Mouse (Mus musculus) erythroblast, embryonic 14.5 days (primary cell): ENCODE data around the gene Ccdc13. TPM values are rescaled to one million over a fixed set of nuclear protein-coding genes. Genes with fewer than 3 reads are reported as not detected.

Experiments
- H3K27me3 ChIP-seq: 2 replicates; pipeline ENCODE4 v1.6.1; 2012; ENCODE audit warnings: inconsistent platforms; ENCODE audit not compliant: control insufficient read depth
- H3K36me3 ChIP-seq: 2 replicates; pipeline ENCODE4 v1.6.1; 2012; ENCODE audit warnings: mild to moderate bottlenecking, inconsistent platforms; ENCODE audit not compliant: control insufficient read depth
- H3K4me1 ChIP-seq: 2 replicates; pipeline ENCODE4 v1.6.1; 2012; ENCODE audit warnings: inconsistent platforms; ENCODE audit not compliant: control insufficient read depth
- H3K4me3 ChIP-seq: replicated peaks from 2 replicates; pipeline ENCODE3; 2012; ENCODE audit warnings: moderate library complexity, mild to moderate bottlenecking, inconsistent platforms
- H3K9me3 ChIP-seq: 2 replicates; pipeline ENCODE4 v1.6.1; 2012; ENCODE audit warnings: low read length, inconsistent platforms, mixed read lengths; ENCODE audit not compliant: control insufficient read depth
- GATA1 ChIP-seq: IDR thresholded peaks from 2 replicates; pipeline ENCODE4 v1.6.1; 2012; ENCODE audit warnings: low read length, inconsistent platforms, mixed read lengths
- TAL1 ChIP-seq: IDR thresholded peaks from 3 replicates; pipeline ENCODE4 v1.6.1; 2012; ENCODE audit warnings: low read length, inconsistent platforms, mixed read lengths
- polyA plus RNA-seq: library from polyadenylated mRNA; stranded (reverse); fragments of >175 nt; gene quantifications from 2 replicates; pipeline ENCODE4 v1.2.3, GENCODE M21; 2012

Ccdc13 gene
- polyA plus RNA-seq, 1 experiment = not detected

GRCm38 (mm10) chr9:121775951-121776350 is 63.3 kb downstream of the Ccdc13 start:
- peaks cover 25% of the 10 kb centered on the region for H3K27me3 ChIP-seq
- TF ChIP-seq GATA1 (no peak), TAL1 (no peak)

GRCm38 (mm10) chr9:121772412-121772811 is 66.8 kb downstream of the Ccdc13 start:
- Histone ChIP-seq H3K27me3 (peaks cover 9% of the 10 kb centered on the region), H3K4me3 (no peak overlapping the region), H3K36me3 (no peaks in the 10 kb centered on the region; the same call in 1 of the 2 replicates), H3K9me3 (no peaks in the 10 kb centered on the region), H3K4me1 (no peaks in the 10 kb centered on the region)
- TF ChIP-seq GATA1 (no peak), TAL1 (no peak)

More at GRCm38 (mm10) chr9:121775951-121776350, 63.3 kb downstream of the Ccdc13 start:
- Histone ChIP-seq H3K36me3 (no peaks in the 10 kb centered on the region), H3K9me3 (no peaks in the 10 kb centered on the region), H3K4me1 (no peaks in the 10 kb centered on the region), H3K4me3 (no peak overlapping the region)

- Histone ChIP-seq H3K27me3 (peaks cover 23% of the 10 kb centered on the region), H3K9me3 (no peaks in the 10 kb centered on the region), H3K36me3 (peaks cover 15% of the 10 kb centered on the region; the same call in 1 of the 2 replicates), H3K4me3 (no peak overlapping the region), H3K4me1 (no peaks in the 10 kb centered on the region)
- TF ChIP-seq GATA1 (no peak), TAL1 (no peak)
Observed at GRCm38 (mm10) chr9:121765166-121765855, 74.0 kb downstream of the Ccdc13 start.

- Histone ChIP-seq H3K9me3 (no peaks in the 10 kb centered on the region), H3K27me3 (peaks cover 39% of the 10 kb centered on the region)
Observed at GRCm38 (mm10) chr9:121763716-121764115, 75.5 kb downstream of the Ccdc13 start.

GRCm38 (mm10) chr9:121762761-121763160 is 76.5 kb downstream of the Ccdc13 start:
- TF ChIP-seq GATA1 = no peak
- TF ChIP-seq TAL1 = no peak
- H3K27me3 ChIP-seq = peaks cover 48% of the 10 kb centered on the region

More at GRCm38 (mm10) chr9:121763716-121764115, 75.5 kb downstream of the Ccdc13 start:
- peaks cover 15% of the 10 kb centered on the region; the same call in 1 of the 2 replicates for H3K36me3 ChIP-seq
- no peak overlapping the region for H3K4me3 ChIP-seq
- peaks cover 8% of the 10 kb centered on the region for H3K4me1 ChIP-seq
- TF ChIP-seq TAL1 (no peak), GATA1 (no peak)

GRCm38 (mm10) chr9:121762248-121762647 is 77.0 kb downstream of the Ccdc13 start:
- Histone ChIP-seq H3K9me3 (no peaks in the 10 kb centered on the region), H3K36me3 (peaks cover 19% of the 10 kb centered on the region), H3K4me1 (peaks cover 8% of the 10 kb centered on the region), H3K27me3 (peaks cover 51% of the 10 kb centered on the region), H3K4me3 (no peak overlapping the region)
- TF ChIP-seq GATA1 = no peak
- no peak for TF ChIP-seq TAL1

More at GRCm38 (mm10) chr9:121762761-121763160, 76.5 kb downstream of the Ccdc13 start:
- H3K36me3 ChIP-seq = peaks cover 15% of the 10 kb centered on the region; the same call in 1 of the 2 replicates
- peaks cover 8% of the 10 kb centered on the region for H3K4me1 ChIP-seq
- H3K4me3 ChIP-seq = no peak overlapping the region
- H3K9me3 ChIP-seq = no peaks in the 10 kb centered on the region

GRCm38 (mm10) chr9:121761787-121762186 is 77.5 kb downstream of the Ccdc13 start:
- Histone ChIP-seq H3K9me3 (no peaks in the 10 kb centered on the region), H3K36me3 (peaks cover 22% of the 10 kb centered on the region), H3K4me3 (no peak overlapping the region), H3K4me1 (peaks cover 8% of the 10 kb centered on the region), H3K27me3 (peaks cover 51% of the 10 kb centered on the region)
- TF ChIP-seq GATA1 (no peak), TAL1 (no peak)

GRCm38 (mm10) chr9:121761091-121761665 is 78.1 kb downstream of the Ccdc13 start:
- peaks cover 8% of the 10 kb centered on the region for H3K4me1 ChIP-seq
- no peak overlapping the region for H3K4me3 ChIP-seq
- TF ChIP-seq TAL1 = no peak
- TF ChIP-seq GATA1 = no peak
- peaks cover 27% of the 10 kb centered on the region for H3K36me3 ChIP-seq
- peaks cover 51% of the 10 kb centered on the region for H3K27me3 ChIP-seq
- no peaks in the 10 kb centered on the region for H3K9me3 ChIP-seq

- peaks cover 51% of the 10 kb centered on the region for H3K27me3 ChIP-seq
- TF ChIP-seq TAL1 (no peak), GATA1 (no peak)
- H3K36me3 ChIP-seq = peaks cover 31% of the 10 kb centered on the region
- no peaks in the 10 kb centered on the region for H3K9me3 ChIP-seq
- H3K4me3 ChIP-seq = peak overlapping the region; percentile 47
- H3K4me1 ChIP-seq = peaks cover 8% of the 10 kb centered on the region
Observed at GRCm38 (mm10) chr9:121760271-121761090, 78.8 kb downstream of the Ccdc13 start.
